Mouse (Mus musculus) kidney, embryonic 15.5 days (tissue): Measurements from ENCODE around the gene Pou3f3. TPM values are rescaled to one million over a fixed set of nuclear protein-coding genes. Genes with fewer than 3 reads are reported as not detected.

Experiments
- ATAC-seq: fragments of 200-750 bp; cut with Nextera tagmentation; replicated peaks from 2 replicates; pipeline ENCODE4 v1.8.0; 2017; ENCODE audit warnings: moderate TSS enrichment; ENCODE audit not compliant: low FRiP score
- H3K27ac ChIP-seq: fragments of 300-500 bp; sonication (generic); 2 replicates; pipeline ENCODE4 v1.5.1; 2015; ENCODE audit warnings: mild to moderate bottlenecking, inconsistent platforms
- H3K27me3 ChIP-seq: fragments of 300-500 bp; sonication (generic); 2 replicates; pipeline ENCODE4 v1.6.1; 2015; ENCODE audit warnings: inconsistent platforms
- H3K36me3 ChIP-seq: fragments of 300-500 bp; sonication (generic); 2 replicates; pipeline ENCODE4 v1.6.1; 2015; ENCODE audit warnings: inconsistent platforms
- H3K4me1 ChIP-seq: fragments of 300-500 bp; sonication (generic); 2 replicates; pipeline ENCODE4 v1.6.1; 2015; ENCODE audit warnings: inconsistent platforms
- H3K4me2 ChIP-seq: fragments of 300-500 bp; sonication (generic); 2 replicates; pipeline ENCODE4 v1.6.1; 2015; ENCODE audit warnings: moderate library complexity, mild to moderate bottlenecking, inconsistent platforms
- H3K4me3 ChIP-seq: fragments of 300-500 bp; sonication (generic); replicated peaks from 2 replicates; pipeline ENCODE4 v1.5.1; 2015; ENCODE audit warnings: mild to moderate bottlenecking, inconsistent platforms
- H3K9ac ChIP-seq: fragments of 300-500 bp; sonication (generic); 2 replicates; pipeline ENCODE4 v1.6.1; 2015; ENCODE audit warnings: mild to moderate bottlenecking, inconsistent platforms
- H3K9me3 ChIP-seq: fragments of 300-500 bp; sonication (generic); replicated peaks from 2 replicates; pipeline ENCODE4 v1.6.1; 2016; ENCODE audit warnings: inconsistent platforms
- WGBS: fragments of 180-500 bp; shearing (Covaris S2); methylation state at CpG from one replicate; pipeline ENCODE4 v1.1.7; 2015; ENCODE audit warnings: mixed read lengths; 5-methylcytosine and 5-hydroxymethylcytosine counted together
- polyA plus RNA-seq: library from polyadenylated mRNA; unstranded; fragments of >200 nt; fragmentation: Nextera tagmentation; extraction: Ambion mirVana; gene quantifications from 2 replicates; pipeline ENCODE4 v1.2.1, GENCODE M21; 2015

Pou3f3 gene
- polyA plus RNA-seq, 1 experiment from 2014 or later: 9.2 TPM

GRCm38 (mm10) chr1:42687271-42687670 lies 8.3 kb upstream of the Pou3f3 start:
- H3K36me3 ChIP-seq: no peaks in the 10 kb centered on the region
- peak overlapping the region; percentile 64 for H3K4me2 ChIP-seq
- peak overlapping the region; percentile 78 for H3K27ac ChIP-seq
- ATAC-seq: no peak
- H3K4me3 ChIP-seq: peak overlapping the region; percentile 35; the same call in 1 of the 2 replicates
- peaks cover 94% of the 10 kb centered on the region for H3K27me3 ChIP-seq
- H3K9me3 ChIP-seq: no peaks in the 10 kb centered on the region
- peaks cover 26% of the 10 kb centered on the region for H3K4me1 ChIP-seq
- WGBS: 5% methylated on average over 12 of the region's 12 CpGs
- no peak overlapping the region for H3K9ac ChIP-seq

GRCm38 (mm10) chr1:42687756-42688540 lies 7.6 kb upstream of the Pou3f3 start:
- no peak for ATAC-seq
- 0 out of 2 replicates have a peak overlapping the region, but pooled peaks have one; percentile 78 for H3K27ac ChIP-seq
- 3% methylated on average over 7 of the region's 7 CpGs for WGBS
- H3K4me1 ChIP-seq: peaks cover 26% of the 10 kb centered on the region
- no peaks in the 10 kb centered on the region for H3K9me3 ChIP-seq
- H3K27me3 ChIP-seq: peaks cover 98% of the 10 kb centered on the region
- no peaks in the 10 kb centered on the region for H3K36me3 ChIP-seq
- H3K9ac ChIP-seq: no peak overlapping the region
- H3K4me3 ChIP-seq: no peak overlapping the region
- no peak overlapping the region for H3K4me2 ChIP-seq

- 8% methylated on average over 4 of the region's 4 CpGs for WGBS
- no peak overlapping the region for H3K4me3 ChIP-seq
- no peaks in the 10 kb centered on the region for H3K36me3 ChIP-seq
- no peak overlapping the region for H3K4me2 ChIP-seq
- H3K9ac ChIP-seq: no peak overlapping the region
- H3K27ac ChIP-seq: no peak overlapping the region
- H3K27me3 ChIP-seq: peaks cover 98% of the 10 kb centered on the region
- no peak for ATAC-seq
- H3K9me3 ChIP-seq: no peaks in the 10 kb centered on the region
- H3K4me1 ChIP-seq: peaks cover 30% of the 10 kb centered on the region
These were observed 6.9 kb upstream of the Pou3f3 start for GRCm38 (mm10) chr1:42688541-42689125.

- H3K4me3 ChIP-seq: no peak overlapping the region
- H3K4me1 ChIP-seq: peaks cover 32% of the 10 kb centered on the region
- no peak for ATAC-seq
- no peak overlapping the region for H3K4me2 ChIP-seq
- no peaks in the 10 kb centered on the region for H3K36me3 ChIP-seq
- H3K27me3 ChIP-seq: peaks cover 98% of the 10 kb centered on the region
- no peak overlapping the region for H3K27ac ChIP-seq
- 8% methylated on average over 4 of the region's 4 CpGs for WGBS
- H3K9ac ChIP-seq: no peak overlapping the region
- H3K9me3 ChIP-seq: no peaks in the 10 kb centered on the region
These were observed 5.5 kb upstream of the Pou3f3 start for GRCm38 (mm10) chr1:42690024-42690575.

GRCm38 (mm10) chr1:42691202-42692170 lies 4.1 kb upstream of the Pou3f3 start:
- Histone ChIP-seq H3K27me3 (peaks cover 97% of the 10 kb centered on the region), H3K36me3 (no peaks in the 10 kb centered on the region), H3K9ac (no peak overlapping the region), H3K4me2 (0 out of 2 replicates have a peak overlapping the region, but pooled peaks have one; percentile 62), H3K27ac (0 out of 2 replicates have a peak overlapping the region, but pooled peaks have one; percentile 23), H3K9me3 (no peaks in the 10 kb centered on the region), H3K4me3 (0 out of 2 replicates have a peak overlapping the region, but pooled peaks have one; percentile 12), H3K4me1 (peaks cover 35% of the 10 kb centered on the region)
- ATAC-seq: no peak
- 2% methylated on average over 9 of the region's 9 CpGs for WGBS

GRCm38 (mm10) chr1:42692221-42692620 lies 3.3 kb upstream of the Pou3f3 start:
- Histone ChIP-seq H3K4me1 (peaks cover 39% of the 10 kb centered on the region), H3K4me2 (peak overlapping the region; percentile 62; the same call in 1 of the 2 replicates), H3K27me3 (peaks cover 97% of the 10 kb centered on the region), H3K4me3 (peak overlapping the region; percentile 12; the same call in 1 of the 2 replicates), H3K36me3 (no peaks in the 10 kb centered on the region), H3K9me3 (no peaks in the 10 kb centered on the region), H3K27ac (no peak overlapping the region), H3K9ac (no peak overlapping the region)
- ATAC-seq: no peak
- 16% methylated on average over 1 of the region's 1 CpGs for WGBS

- Histone ChIP-seq H3K36me3 (no peaks in the 10 kb centered on the region), H3K4me2 (peak overlapping the region; percentile 62), H3K9me3 (no peaks in the 10 kb centered on the region), H3K4me1 (peaks cover 49% of the 10 kb centered on the region), H3K27ac (peak overlapping the region; percentile 85), H3K4me3 (peak overlapping the region; percentile 57), H3K27me3 (peaks cover 97% of the 10 kb centered on the region), H3K9ac (peak overlapping the region; percentile 50; the same call in 1 of the 2 replicates)
- WGBS: under 1% methylated on average over 21 of the region's 21 CpGs
- ATAC-seq: no peak
These were observed 2.4 kb upstream of the Pou3f3 start for GRCm38 (mm10) chr1:42693101-42693715.

- peak overlapping the region; percentile 62 for H3K4me2 ChIP-seq
- peaks cover 52% of the 10 kb centered on the region for H3K4me1 ChIP-seq
- H3K9ac ChIP-seq: peak overlapping the region; percentile 50
- peaks cover 97% of the 10 kb centered on the region for H3K27me3 ChIP-seq
- under 1% methylated on average over 22 of the region's 22 CpGs for WGBS
- no peak for ATAC-seq
- peak overlapping the region; percentile 85 for H3K27ac ChIP-seq
- H3K9me3 ChIP-seq: no peaks in the 10 kb centered on the region
- H3K36me3 ChIP-seq: no peaks in the 10 kb centered on the region
- peak overlapping the region; percentile 57 for H3K4me3 ChIP-seq
These were observed 1.7 kb upstream of the Pou3f3 start for GRCm38 (mm10) chr1:42693852-42694251.

GRCm38 (mm10) chr1:42694290-42694664 lies 1.3 kb upstream of the Pou3f3 start:
- Histone ChIP-seq H3K27me3 (peaks cover 97% of the 10 kb centered on the region), H3K4me2 (peak overlapping the region; percentile 62), H3K27ac (peak overlapping the region; percentile 85), H3K4me1 (peaks cover 52% of the 10 kb centered on the region), H3K9me3 (no peaks in the 10 kb centered on the region), H3K4me3 (peak overlapping the region; percentile 57), H3K36me3 (no peaks in the 10 kb centered on the region), H3K9ac (peak overlapping the region; percentile 50; the same call in 1 of the 2 replicates)
- no peak for ATAC-seq
- WGBS: 1% methylated on average over 20 of the region's 26 CpGs

- Histone ChIP-seq H3K4me2 (peak overlapping the region; percentile 62), H3K4me3 (peak overlapping the region; percentile 57), H3K4me1 (peaks cover 52% of the 10 kb centered on the region), H3K9me3 (no peaks in the 10 kb centered on the region), H3K36me3 (no peaks in the 10 kb centered on the region), H3K9ac (peak overlapping the region; percentile 50), H3K27ac (peak overlapping the region; percentile 85), H3K27me3 (peaks cover 95% of the 10 kb centered on the region)
- peak; percentile 63 for ATAC-seq
- WGBS: under 1% methylated on average over 47 of the region's 60 CpGs
These were observed 647 bp upstream of the Pou3f3 start for GRCm38 (mm10) chr1:42694665-42695577.
